Mouse (Mus musculus) adrenal gland, postnatal 4 days (tissue): ENCODE measurements around the gene Ptpn18. TPM values are rescaled to one million over a fixed set of nuclear protein-coding genes. Genes with fewer than 3 reads are reported as not detected.
"Not testable (repeated sequence)": the region's sequence is repeated elsewhere in the genome, so short reads cannot be mapped to it uniquely, and the experiment has no call there.

ENCODE experiments used
- DNase-seq, 2 experiments: peaks; one replicate each; pipeline ENCODE4 v3.0.0; 2021 to 2022; ENCODE audit warnings: low spot score in 2 of 2, mixed read lengths in 2 of 2
- microRNA-seq: library from miRNA; unstranded; fragments of <30 nt; microRNA quantifications from one replicate; pipeline ENCODE4 v1.2.0, GENCODE M21; 2021
- total RNA-seq, 2 experiments: library from RNA; stranded (reverse); gene quantifications; 2 replicates each; pipeline ENCODE4 v1.2.3; 2021

Ptpn18 gene
- total RNA-seq, 2 experiments from 2014 or later = 10.4 to 10.9 TPM

- DNase-seq = no peak
These were observed 53.5 kb downstream of the Ptpn18 start for GRCm38 (mm10) chr1:34513068-34513467.

- no peak for DNase-seq
These were observed 57.0 kb downstream of the Ptpn18 start for GRCm38 (mm10) chr1:34516595-34516994.

GRCm38 (mm10) chr1:34517297-34517696 is 57.7 kb downstream of the Ptpn18 start:
- not testable (repeated sequence) for DNase-seq

GRCm38 (mm10) chr1:34517797-34518196 is 58.2 kb downstream of the Ptpn18 start:
- DNase-seq = not testable (repeated sequence)

- DNase-seq = no peak
These were observed 58.7 kb downstream of the Ptpn18 start for GRCm38 (mm10) chr1:34518259-34518658.

- DNase-seq = no peak
These were observed 62.8 kb downstream of the Ptpn18 start for GRCm38 (mm10) chr1:34522205-34522849.

- no peak for DNase-seq
These were observed 63.3 kb downstream of the Ptpn18 start for GRCm38 (mm10) chr1:34522850-34523244.

GRCm38 (mm10) chr1:34523647-34524046 is 64.1 kb downstream of the Ptpn18 start:
- DNase-seq = no peak

Small RNA genes lying within 50 kb of the gene (microRNA-seq; reads per million reads assigned to microRNA genes)
- not detected for gene Mir5103

Other genes starting within 250 kb of the Ptpn18 start
- 10 to 100 TPM; 26.6 to 27.7 TPM for gene Ccdc115, start 20.1 kb upstream of the Ptpn18 start, total RNA-seq
- gene Imp4, start 19.9 kb upstream of the Ptpn18 start, total RNA-seq = 10 to 100 TPM; 58.2 to 62.2 TPM
- gene Prss39, start 38.6 kb downstream of the Ptpn18 start, total RNA-seq = not detected
- gene Cfc1, start 75.9 kb downstream of the Ptpn18 start, total RNA-seq = not detected
- not detected for gene Prss40, start 101.2 kb downstream of the Ptpn18 start, total RNA-seq
- gene Amer3, start 119.9 kb downstream of the Ptpn18 start, total RNA-seq = 1 to 10 TPM; 1.7 to 1.8 TPM